Mouse (Mus musculus): ENCODE measurements around the gene Dcaf17.

Dcaf17 gene

DNA sequence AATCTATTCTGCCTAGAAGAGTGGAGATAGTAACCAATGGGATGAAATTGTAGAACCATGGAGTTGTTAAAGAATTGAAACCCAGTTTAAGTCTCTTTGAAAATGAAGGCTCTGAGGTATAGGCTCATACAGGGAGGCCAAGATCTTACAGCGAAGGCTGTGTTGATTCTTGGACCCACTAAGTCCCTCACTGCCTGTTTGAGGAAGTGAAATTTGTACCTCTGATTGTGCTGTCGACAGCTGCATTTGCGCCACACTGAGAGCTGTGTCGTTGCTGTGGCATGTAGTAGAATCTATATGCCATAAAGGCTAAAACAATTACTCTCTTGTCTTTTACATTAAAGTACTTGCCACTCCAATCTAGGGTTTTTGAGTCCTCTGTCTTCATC, 48.2 kb downstream of the Dcaf17 start:
- POLR2A ChIA-PET = interaction anchor here in 1 of 4 experiments (0.7 kb wide), 1 partner anchor 12 kb away, joined by 3 read pairs; no protein-coding TSS in a partner anchor

DNA sequence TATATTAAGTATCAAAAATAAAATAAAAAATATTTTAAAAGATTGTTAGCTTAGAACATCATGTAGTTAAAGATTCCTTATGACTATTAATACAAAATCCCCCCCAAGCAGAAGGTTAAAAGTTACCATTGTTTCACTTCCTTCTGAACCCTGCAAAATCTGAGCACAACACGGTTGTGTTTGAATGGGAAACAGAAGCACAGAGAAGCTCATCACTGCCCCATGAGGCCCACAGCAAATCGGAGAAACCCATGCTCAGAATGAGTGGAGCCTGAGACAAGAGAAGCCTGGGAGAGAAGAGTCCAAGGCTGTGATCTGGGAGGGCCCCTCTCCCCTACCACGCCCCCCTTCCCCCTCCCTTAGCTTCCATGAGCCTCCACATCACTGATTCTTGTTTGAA, 49.6 kb downstream of the Dcaf17 start:
- POLR2A ChIA-PET = interaction anchor here in 2 of 4 experiments (0.6 to 1.2 kb wide), 4 partner anchors 13 to 404 kb away, joined by 3 to 5 read pairs (median 4); partner anchors contain the start of gene Cybrd1 (in 1 of the 2)
- CTCF ChIA-PET = interaction anchor here in 1 of 4 experiments (0.5 kb wide), 1 partner anchor 56 kb away, joined by 4 read pairs; no protein-coding TSS in a partner anchor

More for the DNA sequence above, 48.2 kb downstream of the Dcaf17 start:
- CTCF ChIA-PET = no interaction called here

DNA sequence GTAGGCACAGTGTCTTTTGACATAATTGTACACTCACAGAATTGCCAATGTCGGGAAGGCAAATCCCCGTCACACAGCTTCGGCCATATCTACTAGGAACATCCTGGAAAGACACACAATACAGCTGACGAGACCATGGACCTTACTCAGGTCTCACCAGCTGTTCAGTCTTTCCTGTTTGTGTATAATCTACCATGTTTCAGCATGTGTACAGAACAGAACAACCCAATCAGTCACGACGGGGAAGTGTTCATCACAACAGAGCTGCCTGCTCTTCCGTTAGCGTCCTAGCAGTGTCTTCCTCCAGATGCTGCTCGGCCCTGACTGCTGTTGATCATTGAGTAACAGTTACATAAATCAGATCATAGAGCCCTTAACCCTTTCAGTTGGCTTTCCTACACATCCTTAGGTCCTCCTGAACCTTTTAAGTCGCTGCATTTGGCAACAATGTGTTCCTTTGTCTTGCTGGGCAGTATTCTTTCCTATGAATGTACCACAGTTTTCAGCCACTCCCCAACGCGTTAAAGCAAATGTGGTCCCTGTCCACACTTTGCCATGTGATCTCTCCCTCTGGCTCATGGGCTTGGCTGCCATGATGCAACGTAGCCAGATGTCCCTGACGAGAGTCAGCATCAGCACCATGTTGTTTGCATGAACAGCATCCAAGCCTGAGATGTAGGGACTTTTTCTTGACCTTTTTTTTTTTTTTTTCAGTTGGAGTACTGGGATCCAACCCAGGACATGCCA, 50.5 kb downstream of the Dcaf17 start:
- CTCF ChIA-PET = interaction anchor here in 3 of 4 experiments (0.6 to 1.8 kb wide), 3 partner anchors 10 to 57 kb away, joined by 3 to 8 read pairs (median 4); no protein-coding TSS in a partner anchor
- POLR2A ChIA-PET = interaction anchor here in 2 of 4 experiments (0.6 to 2.8 kb wide), 6 partner anchors 7 to 243 kb away, joined by 3 to 22 read pairs (median 4); partner anchors contain the start of gene Cybrd1 (in 1 of the 2)

DNA sequence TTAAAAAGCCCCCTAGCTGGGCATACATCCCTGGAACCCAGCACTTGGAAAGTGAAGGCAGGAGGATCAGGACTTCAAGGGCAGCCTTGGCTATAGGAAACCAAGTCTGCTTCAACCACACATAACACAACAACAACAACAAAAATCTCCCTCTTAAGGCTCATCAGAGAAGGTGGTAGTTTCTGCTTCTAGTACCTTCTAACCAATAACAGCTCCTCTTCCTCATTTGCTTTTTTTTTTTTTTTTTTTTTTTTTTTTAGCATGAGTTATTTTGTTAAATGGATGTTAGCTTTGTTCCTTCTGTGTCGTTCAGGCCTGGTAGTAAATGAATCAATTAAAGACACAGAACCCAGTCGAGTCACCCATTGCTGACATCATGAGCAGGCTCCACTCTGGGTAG, 52.1 kb downstream of the Dcaf17 start:
- ChIA-PET CTCF (interaction anchor here in 3 of 4 experiments (0.7 to 1.8 kb wide), 4 partner anchors 9 to 418 kb away, joined by 3 to 8 read pairs (median 6); partner anchors contain the start of gene Cybrd1 (in 1 of the 3)), POLR2A (interaction anchor here in 2 of 4 experiments (0.6 to 2.8 kb wide), 10 partner anchors 9 to 496 kb away, joined by 3 to 22 read pairs (median 4); partner anchors contain the start of genes Cybrd1 (in 1 of the 2), Dcaf17 (in 1 of the 2) and Mettl8 (in 1 of the 2))

DNA sequence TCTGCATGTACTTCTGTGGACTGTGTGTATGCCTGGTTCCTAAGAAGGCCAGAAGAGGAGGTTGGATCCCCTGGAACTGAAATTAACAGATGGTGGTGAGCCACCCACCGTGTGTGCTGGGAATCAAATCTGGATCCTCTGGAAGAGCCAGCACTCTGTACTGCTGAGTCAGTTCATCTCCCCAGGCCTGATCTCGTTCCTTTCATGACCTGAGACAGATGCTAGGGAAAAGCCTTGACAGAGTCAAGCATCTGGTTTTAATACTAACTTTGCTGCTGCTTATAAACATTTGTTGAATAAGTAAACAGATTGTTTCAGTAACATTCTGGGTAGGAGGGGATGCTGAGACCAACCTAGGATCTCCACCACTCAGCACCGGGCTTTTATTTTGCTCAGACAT, 53.4 kb downstream of the Dcaf17 start:
- ChIA-PET CTCF (interaction anchor here in 2 of 4 experiments (0.7 to 1.4 kb wide), 2 partner anchors 9 to 137 kb away, joined by 3 to 6 read pairs; partner anchors contain the start of gene Cybrd1 (in 1 of the 2)), POLR2A (interaction anchor here in 2 of 4 experiments (0.6 to 2.8 kb wide), 3 partner anchors 10 to 945 kb away, joined by 3 to 22 read pairs (median 7); no protein-coding TSS in a partner anchor)

DNA sequence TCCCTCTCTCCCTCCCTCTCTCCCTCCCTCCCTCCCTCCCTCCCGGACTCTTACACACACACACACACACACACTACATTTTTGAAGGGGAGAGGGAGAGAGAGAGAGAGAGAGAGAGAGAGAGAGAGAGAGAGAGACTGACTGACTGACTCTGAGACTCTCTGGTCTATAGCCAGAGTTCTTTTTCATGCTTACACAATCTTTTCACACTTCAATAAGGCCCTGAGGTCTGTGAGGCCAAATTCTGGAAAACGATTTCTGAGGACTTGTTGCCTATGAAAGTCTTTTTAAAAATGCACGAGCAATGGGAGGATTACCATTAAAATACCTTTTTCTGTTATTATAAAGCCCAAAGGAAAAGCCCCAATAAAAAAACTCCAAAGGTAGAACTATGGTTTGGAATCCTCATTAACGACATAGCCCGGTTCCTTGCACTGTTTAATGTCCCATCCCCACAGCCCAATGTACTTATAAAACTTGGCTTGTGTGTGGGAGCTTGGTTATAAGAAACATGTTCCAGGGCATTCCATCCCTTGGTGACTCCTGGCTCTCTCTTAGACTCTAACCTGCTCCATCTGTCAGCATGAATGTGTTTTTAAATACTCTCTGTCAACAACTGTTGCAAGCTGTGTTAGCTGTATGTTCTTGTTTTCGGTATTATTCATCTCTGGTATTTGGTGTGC, 58.5 kb downstream of the Dcaf17 start:
- POLR2A ChIA-PET = no interaction called here
- CTCF ChIA-PET = interaction anchor here in 1 of 4 experiments (0.6 kb wide), 1 partner anchor 116 kb away, joined by 6 read pairs; no protein-coding TSS in a partner anchor

DNA sequence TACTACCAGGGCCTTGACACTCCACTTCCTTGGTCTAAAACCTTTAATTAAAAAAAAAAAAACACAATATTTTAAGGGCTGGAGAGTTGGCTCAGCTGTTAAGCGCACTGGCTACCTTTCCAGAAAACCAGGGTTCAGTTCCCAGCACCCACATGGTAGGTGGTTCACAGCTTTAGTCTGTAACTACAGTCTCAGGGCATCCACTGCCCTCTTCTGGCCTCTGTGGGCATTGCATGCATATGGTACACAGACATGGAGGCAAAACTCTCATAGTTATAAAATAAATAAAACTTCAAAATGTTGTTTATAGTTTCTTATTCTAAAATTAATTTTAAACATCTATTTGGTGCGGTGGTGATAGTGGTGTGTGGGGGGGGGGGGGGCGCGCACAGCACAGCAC, 61.0 kb downstream of the Dcaf17 start:
- ChIA-PET POLR2A (interaction anchor here in 3 of 4 experiments (0.6 to 1.4 kb wide), 11 partner anchors 9 to 707 kb away, joined by 3 to 5 read pairs (median 3); no protein-coding TSS in a partner anchor), CTCF (interaction anchor here (0.5 to 1.4 kb wide), 23 partner anchors 9 to 1432 kb away, joined by 3 to 17 read pairs (median 4); partner anchors contain the start of genes Dync1i2 (in 1 of the 4), Erich2 (in 1 of the 4), Gm26558 (in 1 of the 4) and Gorasp2 (in 1 of the 4))

DNA sequence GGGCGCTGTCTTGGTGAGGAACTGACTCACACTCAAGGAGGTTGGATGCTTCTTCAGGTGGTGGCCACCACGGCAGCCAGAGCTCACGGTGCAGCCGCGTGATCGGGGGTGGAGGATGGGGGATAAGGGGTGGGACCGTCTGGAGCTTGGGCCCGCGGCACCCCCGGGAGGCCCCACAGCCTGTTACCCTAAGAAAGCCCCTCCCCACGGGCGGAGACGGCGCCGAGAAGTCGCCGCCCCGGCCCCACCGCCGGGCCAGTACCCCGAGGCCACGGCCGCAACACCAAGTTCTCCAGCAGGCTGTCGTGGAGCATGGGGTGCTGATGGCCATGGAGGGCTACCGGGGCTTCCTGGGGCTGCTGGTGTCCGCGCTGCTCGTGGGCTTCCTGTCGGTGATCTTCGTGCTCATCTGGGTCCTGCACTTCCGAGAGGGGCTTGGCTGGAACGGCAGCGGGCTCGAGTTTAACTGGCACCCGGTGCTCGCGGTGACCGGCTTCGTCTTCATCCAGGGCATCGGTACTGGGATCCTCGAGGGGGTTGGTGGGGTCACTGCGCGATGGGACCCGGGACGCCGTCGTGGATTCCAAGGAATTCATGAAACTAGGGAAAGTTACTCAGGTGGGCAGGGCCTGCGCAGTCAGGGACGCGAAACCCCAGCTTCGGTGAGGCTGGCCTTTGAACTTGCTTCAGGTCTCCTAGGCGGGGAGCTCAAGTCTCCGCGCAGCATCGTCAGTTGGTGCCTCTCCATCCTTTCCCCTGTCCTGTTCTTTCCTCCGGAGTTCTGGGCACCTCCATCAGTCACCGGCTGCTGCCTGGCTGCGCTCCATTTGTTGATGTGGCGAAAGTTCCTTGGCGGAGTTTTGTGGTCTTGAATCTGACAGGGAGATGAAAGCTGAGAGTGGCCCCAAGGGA, 62.9 kb downstream of the Dcaf17 start, which contains the start of gene Cybrd1:
TSS of gene Cybrd1 (plus strand) at position 127 of the 912 bp plus-strand sequence.
- ChIA-PET CTCF (interaction anchor here in 3 of 4 experiments (0.6 to 1.3 kb wide), 9 partner anchors 10 to 1315 kb away, joined by 3 to 8 read pairs (median 3); no protein-coding TSS in a partner anchor), POLR2A (interaction anchor here (0.7 to 2.3 kb wide), 19 partner anchors 10 to 457 kb away, joined by 3 to 22 read pairs (median 4); partner anchors contain the start of gene Gorasp2 (in 1 of the 4))

DNA sequence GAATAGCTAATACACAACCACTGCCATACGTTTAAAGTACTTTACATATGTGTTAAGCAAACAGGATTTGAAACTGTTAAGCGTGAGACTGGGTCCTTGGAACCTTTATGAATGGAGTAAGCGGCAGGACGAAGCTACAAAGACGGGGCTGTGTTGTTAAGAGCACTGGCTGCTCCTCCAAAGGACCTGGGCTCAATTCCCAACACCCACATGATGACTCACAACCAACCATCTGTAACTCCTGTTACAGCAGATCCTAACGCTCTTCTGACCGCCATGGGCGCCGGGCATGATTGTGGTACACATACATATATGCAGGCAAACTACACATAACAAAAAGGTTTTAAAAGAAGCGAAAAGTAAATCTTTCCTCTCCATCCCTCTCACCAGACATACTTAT, 65.7 kb downstream of the Dcaf17 start:
- ChIA-PET POLR2A (no interaction called here), CTCF (no interaction called here)

DNA sequence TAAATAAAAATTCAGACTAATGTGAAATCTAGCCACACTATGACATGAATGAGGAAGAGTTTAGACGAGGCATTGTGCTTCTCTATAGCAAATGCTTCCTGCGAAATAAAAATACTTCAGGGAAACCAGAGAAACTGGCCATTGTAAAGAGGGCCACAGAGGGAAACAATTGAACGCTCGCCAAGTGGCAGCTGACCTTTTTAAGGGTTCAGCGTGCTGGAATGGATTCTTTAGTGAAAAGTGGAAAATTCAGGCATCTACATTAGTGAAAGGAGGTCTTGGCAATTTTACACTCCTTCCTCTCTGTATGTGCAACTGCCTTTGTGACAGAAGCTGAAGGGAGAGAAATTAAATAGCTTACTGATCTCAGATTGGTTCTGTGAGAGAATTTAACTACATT, 66.3 kb downstream of the Dcaf17 start:
- ChIA-PET POLR2A (no interaction called here), CTCF (no interaction called here)

DNA sequence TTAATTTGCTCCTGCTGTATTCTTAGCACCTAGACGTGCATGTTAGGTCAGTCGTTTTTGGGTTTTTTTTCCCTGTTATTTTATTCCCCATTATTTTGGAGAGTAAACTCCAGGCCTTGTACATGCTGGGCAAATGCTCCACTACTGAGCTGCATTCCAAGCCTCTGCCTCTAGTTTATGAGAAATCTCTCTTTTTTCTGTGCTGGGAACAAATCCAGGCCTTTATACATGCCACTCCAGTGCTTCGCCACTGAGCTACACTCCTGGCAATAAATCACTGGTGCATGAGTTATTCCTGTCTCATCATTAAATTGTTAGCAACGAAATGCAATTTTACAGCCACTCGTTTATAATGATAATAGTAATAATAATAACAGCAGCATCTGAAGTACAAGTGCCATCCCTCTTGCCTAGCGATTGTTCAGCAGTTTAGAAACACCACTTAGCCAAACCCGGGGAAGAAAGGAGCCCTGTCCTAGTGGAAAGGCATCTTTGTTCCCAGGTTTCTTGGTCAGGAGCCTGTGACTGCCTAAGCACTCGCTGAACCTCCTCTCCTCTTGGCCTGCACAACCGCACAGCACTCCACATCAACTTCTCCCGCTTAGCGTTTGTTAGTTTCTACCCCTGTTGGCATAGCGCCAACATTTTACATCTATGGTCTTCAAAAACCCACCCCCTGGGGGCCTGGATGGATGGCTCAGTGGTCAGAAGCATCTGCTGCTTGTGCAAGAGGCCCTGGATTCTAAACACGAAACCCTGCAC, 67.3 kb downstream of the Dcaf17 start:
- CTCF ChIA-PET = interaction anchor here in 1 of 4 experiments (1.5 kb wide), 1 partner anchor 418 kb away, joined by 3 read pairs; no protein-coding TSS in a partner anchor
- POLR2A ChIA-PET = interaction anchor here in 1 of 4 experiments (1.0 to 1.4 kb wide), 3 partner anchors 14 to 30 kb away, joined by 3 to 4 read pairs (median 4); no protein-coding TSS in a partner anchor

DNA sequence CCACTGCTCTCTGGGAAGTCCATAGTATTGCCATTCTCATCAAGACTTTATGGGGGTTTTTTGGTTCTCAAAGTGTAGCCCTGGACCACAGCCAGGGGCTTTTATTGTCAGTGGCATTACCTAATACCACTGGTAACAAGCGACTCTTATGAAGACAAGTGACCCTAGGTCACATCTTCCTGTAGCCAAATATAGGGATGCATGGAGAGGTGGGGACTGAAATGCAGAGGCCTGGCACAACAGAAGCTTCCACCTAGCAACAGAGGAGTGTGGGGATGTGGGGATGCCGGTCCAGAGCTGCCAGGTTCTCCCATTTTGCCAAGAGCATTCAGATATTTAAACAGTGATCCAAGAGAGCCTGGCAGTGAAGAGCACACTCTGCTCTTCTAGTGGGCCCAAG, 68.5 kb downstream of the Dcaf17 start:
- POLR2A ChIA-PET = interaction anchor here in 2 of 4 experiments (0.6 to 1.4 kb wide), 5 partner anchors 13 to 69 kb away, joined by 3 to 4 read pairs (median 3); no protein-coding TSS in a partner anchor
- CTCF ChIA-PET = interaction anchor here in 2 of 4 experiments (0.7 to 1.5 kb wide), 2 partner anchors 419 to 434 kb away, joined by 3 read pairs; no protein-coding TSS in a partner anchor

DNA sequence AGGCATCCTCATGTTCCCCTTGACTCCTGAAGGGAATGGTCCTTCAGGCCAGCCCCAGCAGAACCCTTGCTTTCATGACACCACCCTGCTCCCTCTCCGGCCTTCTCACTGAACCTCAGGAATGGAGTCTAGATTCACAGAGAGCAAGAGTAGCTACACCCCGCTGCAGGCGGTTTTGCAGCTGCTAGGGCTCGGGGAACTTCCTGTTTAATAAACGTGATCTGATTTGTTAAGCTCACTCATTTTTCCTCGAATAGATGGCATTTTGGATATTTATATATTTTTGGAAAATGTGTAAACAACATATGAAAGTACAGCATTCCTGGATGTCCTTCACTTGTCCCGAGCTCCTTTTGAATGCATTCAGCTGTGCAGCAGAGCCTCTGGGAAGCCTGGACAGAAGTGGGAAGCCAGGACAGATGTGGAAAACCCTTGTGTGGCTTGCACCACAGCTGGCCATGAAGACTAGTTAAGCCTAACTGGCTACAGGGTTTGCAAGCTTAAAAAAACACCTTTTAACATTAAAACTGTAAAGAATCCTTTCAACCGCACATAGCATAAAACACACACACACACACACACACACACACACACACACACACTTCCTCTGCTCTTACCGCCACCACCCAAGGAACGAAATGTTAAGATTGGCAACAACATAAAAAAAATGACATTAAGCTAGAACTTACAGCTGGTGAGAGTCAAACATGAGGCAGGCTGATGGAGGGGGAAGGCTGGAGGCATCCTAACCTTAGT, 72.8 kb downstream of the Dcaf17 start:
- ChIA-PET CTCF (interaction anchor here in 3 of 4 experiments (0.6 to 1.1 kb wide), 4 partner anchors 9 to 992 kb away, joined by 3 to 4 read pairs (median 4); no protein-coding TSS in a partner anchor), POLR2A (interaction anchor here in 3 of 4 experiments (0.6 to 1.4 kb wide), 5 partner anchors 9 to 304 kb away, joined by 3 to 4 read pairs (median 3); partner anchors contain the start of gene Cybrd1 (in 1 of the 3))

DNA sequence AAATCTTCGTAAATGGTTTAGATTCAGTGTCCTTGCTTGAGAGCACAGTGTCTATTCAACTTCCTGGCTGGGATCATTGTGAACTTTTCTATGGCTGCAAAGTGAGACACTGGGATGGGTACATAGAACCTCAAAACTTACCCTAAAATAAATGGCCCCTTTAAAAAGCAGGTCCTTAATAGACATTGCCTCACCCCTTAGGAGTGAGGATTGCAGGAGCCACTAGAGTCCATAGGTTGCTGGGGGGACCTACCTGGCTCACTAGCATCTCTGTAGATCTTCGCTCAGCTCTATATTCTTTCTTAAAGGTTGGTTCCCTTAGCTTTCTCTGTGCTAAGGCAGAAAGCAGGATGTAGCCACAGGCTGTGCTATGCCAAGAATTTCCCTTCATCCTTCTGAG, 75.2 kb downstream of the Dcaf17 start:
- POLR2A ChIA-PET = no interaction called here
- CTCF ChIA-PET = no interaction called here

DNA sequence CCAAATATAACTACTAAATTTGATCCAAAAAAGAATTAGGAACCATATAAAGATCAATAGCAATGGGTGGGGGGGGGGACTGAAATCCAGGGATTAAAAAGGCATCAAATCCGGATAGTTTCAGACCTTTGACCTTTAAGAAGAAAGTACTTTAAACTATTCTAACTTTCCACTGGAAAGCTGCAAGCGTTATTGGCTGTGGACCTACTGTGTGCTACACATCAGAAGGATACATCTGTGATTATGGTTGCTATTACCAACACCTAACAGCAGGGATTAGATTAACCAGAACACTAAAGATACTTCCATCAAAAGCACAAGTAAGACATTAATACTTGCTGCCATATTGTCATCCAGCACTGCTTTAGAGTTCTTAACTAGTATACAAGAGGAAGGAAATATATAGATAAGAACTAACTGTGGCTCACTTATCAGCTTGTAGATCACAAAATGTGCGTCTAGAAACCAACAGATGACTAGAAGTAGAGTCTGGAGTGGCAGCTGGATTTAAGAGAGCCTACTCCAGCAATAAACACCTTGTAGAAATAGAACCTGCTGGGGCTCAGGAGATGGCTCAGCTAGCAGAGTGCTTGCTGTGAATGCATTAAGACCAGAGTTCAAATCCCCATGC, 76.9 kb downstream of the Dcaf17 start:
- POLR2A ChIA-PET = interaction anchor here in 2 of 4 experiments (0.7 kb wide), 2 partner anchors 14 to 111 kb away, joined by 3 read pairs; partner anchors contain the start of gene Cybrd1 (in 1 of the 2)
- CTCF ChIA-PET = interaction anchor here in 2 of 4 experiments (0.6 kb wide), 2 partner anchors 425 to 625 kb away, joined by 3 to 5 read pairs; no protein-coding TSS in a partner anchor

Measured in embryonic stem cell, embryonic (primary cell).